Mouse (Mus musculus): ENCODE measurements around the gene Nup155.
"Not testable (repeated sequence)": the region's sequence is repeated elsewhere in the genome, so short reads cannot be mapped to it uniquely, and the experiment has no call there.

Gene Nup155

DNA sequence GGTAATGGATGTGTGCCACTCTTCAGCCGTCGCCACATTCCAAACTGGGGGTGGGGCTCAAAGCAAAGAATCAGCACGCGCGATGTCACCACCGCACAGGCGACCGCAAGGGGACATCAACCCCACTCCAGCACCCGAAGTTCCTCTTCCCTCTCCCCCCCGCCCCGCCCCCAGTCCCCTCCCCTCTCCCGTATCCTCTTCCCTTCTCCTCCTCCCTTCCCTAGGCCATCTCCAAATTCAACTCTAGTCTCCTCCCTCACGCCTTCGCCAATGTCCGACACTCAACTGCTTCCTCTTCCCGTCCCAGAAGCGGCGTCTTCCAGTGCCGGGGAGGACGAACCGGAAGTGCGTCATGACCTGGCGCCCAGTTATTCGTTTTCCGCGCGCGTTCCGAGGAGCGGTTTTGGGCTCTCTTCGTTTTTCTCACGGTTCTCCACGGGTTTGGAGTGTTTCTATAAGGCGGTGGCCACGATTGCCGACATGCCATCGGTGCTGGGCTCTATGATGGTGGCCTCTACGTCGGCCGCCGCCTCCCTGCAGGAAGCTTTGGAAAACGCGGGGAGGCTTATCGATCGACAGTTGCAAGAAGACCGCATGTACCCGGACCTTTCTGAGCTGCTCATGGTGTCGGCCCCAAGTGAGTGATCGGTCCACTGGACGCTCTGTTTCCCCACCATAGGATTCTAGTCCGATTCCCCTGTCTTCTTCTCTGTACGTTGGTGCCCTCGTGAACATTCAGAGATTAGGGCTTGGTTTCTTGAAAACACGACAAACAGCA is at the start of gene Nup155:
Nup155 (plus strand) TSS at position 308 of the 778 bp plus-strand sequence.
- DNase-seq (ENCODE audit: low spot score), result peak; percentile 79

- no peak for DNase-seq (ENCODE audit: low spot score)
Measured at GRCm38 (mm10) chr15:8065221-8065620, 43.9 kb upstream of the Nup155 start.

DNA sequence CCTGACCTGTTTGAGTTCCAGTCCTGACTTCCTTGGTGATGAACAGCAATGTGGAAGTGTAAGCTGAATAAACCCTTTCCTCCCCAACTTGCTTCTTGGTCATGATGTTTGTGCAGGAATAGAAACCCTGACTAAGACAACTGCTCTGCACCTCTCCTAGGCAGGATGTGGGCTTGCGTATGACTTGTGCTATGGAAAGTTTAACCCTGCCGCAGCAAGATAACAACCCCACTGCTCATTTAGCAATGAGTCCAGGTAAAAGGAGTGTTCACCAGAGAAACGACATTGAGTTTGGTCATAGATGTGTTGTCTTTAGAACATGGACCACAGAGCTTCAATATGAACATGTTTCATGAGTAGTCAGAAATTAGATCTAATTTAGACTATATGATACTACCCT is 35.9 kb upstream of the Nup155 start:
- DNase-seq (ENCODE audit: low spot score), result not testable (repeated sequence)

GRCm38 (mm10) chr15:8082139-8082538 is 26.9 kb upstream of the Nup155 start:
- no peak for DNase-seq (ENCODE audit: low spot score)

DNA sequence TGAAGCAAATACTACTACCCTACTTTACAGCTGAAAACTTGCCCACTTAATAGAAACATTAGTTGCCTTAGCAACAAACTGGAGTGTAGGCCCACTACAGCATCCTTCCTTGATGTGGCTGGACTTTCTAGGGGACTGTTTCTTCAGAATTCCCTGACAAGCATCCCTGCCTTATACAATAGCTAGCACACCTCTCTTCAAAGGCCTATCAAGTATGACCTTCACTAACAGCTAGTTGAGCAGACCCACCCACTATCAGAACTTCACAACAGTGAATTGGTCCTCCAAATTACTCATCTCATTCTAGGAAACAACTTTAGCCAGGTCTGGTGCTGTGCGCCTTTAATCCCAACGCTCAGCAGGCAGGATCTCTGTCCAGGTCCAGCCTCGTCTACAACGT is 21.8 kb upstream of the Nup155 start:
- DNase-seq (ENCODE audit: low spot score), result no peak

- DNase-seq (ENCODE audit: low spot score), result no peak
Measured at GRCm38 (mm10) chr15:8088715-8089114, 20.4 kb upstream of the Nup155 start.

DNA sequence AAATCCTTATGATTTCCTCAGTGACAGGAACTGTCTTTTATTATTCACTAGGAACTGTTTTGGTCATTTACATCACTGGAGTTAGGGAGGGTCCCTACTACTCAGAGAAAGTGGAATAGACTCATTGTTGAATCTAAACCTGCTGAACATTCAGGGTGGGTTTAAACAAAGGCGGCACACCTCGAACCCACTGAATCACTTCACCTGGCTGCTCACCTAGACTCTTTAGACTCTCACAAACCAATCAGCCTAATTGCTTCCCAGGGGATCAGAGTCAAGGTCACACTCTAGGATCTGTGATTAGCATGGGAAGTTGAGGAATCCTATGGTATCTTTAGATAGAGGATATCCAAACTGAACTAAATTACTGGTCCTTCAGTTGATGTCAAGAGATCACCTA is 18.4 kb upstream of the Nup155 start:
- no peak for DNase-seq (ENCODE audit: low spot score)

DNA sequence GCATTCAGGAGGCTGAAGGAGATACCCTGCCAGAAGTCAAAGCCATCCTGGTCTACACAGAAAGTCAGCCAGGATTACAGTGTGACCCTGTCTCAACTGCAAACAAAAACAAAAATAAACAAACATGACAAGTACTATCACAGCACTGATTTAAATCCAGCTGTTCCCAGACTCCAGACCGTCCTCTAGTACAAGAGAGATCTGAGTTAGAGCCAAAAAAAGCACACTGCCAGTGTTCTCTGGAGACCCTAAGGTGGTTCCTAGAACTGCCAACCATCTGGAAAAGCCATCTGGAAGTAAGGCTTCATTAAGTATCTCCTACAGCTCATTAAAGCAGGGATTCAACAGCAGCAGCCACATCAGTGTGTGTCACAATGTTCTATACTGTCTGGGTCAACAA is 16.4 kb upstream of the Nup155 start:
- not testable (repeated sequence) for DNase-seq (ENCODE audit: low spot score)

DNA sequence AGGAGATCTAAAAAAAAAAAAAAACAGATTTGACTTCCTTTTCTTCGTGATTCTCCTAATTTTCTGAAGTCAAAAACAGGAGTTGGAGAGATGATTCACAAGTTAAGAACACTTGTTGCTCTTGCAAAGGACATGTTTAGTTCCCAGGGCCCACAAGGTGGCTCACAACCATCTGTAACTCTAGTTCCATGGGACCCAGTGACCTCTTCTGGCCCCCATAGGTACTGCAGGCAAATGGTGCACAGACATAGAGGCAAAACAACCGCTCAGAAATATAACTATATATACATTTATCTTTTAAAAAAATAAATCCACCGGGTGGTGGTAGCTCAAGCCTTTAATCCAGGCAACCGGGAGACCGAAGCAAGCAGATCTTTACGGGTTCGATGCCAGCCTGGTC is 11.2 kb upstream of the Nup155 start:
- peak; percentile 77 for DNase-seq (ENCODE audit: low spot score)

- peak; percentile 96 for DNase-seq (ENCODE audit: low spot score)
Measured at GRCm38 (mm10) chr15:8098774-8099749, 10.0 kb upstream of the Nup155 start, which contains the start of gene Wdr70. Wdr70 (minus strand) TSS chr15:8099209.

DNA sequence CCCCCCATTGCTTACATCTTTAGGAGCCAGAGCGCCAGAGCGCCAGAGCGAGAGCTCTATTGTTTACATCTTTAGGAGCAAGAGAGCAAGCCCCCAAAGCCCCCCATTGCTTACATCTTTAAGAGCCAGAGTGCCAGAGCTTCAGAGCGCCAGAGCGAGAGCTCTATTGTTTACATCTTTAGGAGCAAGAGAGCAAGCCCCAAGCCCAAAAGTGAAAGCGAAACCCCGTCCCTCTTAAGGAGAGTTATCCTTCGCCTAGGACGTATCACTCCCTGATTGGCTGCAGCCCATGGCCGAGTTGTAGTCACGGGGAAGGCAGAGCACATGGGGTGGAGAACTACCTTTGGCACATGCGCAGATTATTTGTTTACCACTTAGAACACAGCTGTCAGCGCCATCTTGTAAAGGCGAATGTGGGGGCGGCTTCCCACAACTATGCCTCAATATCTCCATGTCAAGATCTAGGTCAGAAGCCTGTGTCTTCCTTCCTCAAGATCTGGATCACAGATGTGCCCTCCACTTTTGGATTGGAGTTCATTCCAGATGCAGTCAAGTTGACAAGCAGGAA is 7.0 kb upstream of the Nup155 start:
- not testable (repeated sequence) for DNase-seq (ENCODE audit: low spot score)

GRCm38 (mm10) chr15:8108360-8108965 is 610 bp upstream of the Nup155 start:
- DNase-seq (ENCODE audit: low spot score), result no peak

- no peak for DNase-seq (ENCODE audit: low spot score)
Measured at GRCm38 (mm10) chr15:8109782-8110181, 709 bp downstream of the Nup155 start.

DNA sequence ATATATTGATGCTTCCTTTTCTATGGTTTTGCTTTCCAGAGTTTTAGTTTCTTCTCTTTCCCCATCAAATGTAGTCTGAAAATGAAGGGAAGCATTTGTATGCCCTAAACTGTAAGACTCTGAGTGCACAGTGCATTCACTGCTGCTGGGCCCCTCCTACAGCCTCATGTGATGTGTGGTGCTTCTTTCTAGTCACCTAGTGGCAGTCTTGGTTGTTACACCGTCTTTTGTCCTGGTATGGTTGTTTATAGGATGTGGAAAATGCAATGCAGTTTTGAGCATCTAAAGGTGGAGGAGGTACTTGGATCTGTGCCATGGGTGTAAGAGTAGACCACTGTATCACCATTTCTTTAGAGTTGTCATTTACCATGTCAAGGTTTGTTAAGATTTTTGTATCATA is 20.2 kb downstream of the Nup155 start:
- no peak for DNase-seq (ENCODE audit: low spot score)

GRCm38 (mm10) chr15:8131268-8131667 is 22.2 kb downstream of the Nup155 start:
- DNase-seq (ENCODE audit: low spot score), result no peak

GRCm38 (mm10) chr15:8131761-8132160 is 22.7 kb downstream of the Nup155 start:
- no peak for DNase-seq (ENCODE audit: low spot score)

DNA sequence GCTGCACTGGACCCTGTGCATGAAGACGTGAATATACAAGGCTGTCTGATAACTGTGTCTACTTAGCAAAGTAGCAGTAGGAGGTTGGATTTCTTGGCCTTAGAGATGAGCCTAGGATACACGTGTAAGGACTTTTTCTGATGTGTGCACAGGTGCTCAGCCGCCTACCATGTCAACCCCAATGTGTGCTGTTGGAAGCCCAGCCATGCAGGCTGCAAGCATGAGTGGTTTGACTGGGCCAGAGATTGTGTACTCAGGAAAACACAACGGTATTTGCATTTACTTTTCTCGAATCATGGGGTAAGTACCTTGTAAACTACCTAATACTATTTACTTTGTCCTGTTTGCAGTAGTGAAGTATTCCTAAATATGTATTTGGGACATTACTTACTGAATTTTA is 26.5 kb downstream of the Nup155 start:
- DNase-seq (ENCODE audit: low spot score), result no peak

DNA sequence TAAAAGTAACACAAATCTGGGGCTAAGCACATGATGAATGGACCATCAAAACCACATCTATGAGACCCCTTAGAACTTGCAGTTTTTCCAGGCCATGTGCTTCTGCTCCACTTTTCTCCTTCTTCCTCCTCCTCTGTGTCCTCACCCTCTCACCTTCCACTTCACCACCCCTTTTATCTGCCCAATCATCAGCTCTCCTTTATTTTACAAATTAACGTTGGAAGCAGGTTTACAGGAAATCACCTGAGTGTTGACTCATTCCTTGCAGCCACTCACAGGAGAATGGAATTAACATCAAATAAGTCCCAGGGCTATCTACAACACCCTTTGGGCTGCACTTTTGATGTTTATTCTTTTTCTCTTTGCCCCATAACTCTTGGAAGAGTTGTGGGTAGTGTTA is 52.8 kb downstream of the Nup155 start:
- no peak for DNase-seq (ENCODE audit: low spot score)

DNA sequence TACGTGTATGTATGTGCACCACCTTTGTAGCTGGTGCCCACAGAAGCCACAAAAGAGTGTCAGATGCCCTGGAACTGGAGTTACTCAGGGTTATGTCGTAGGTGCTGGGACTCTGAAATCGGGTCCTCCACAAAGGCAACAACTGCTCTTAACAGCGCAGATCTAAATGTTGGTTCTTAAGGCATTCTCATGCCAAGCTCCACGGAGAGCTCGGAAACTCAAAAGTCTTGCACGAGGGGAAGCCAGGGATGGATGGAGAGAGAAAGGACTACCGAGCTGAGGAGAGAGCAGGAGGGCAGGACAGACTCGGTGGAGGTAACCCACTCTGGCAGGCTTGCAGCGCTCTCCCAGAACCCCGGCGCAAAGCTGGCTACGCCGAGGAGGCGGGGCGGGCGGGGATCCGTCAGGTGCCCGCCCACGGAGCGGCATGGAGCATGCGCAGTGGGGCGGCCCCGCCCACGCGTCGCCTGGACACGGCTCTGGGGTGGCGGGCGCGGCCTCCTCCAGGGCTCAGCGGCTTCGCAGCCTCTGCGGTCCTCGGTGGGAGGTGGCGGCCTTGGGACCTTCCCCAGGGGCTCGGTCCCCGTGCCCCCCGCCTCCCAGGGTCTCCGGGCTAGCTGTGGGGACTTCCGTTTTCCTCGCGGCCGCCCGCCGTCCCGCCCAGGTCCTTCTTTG is 59.7 kb downstream of the Nup155 start, which contains the start of gene Cplane1:
Cplane1 (plus strand) TSS at position 516 of the 675 bp plus-strand sequence.
- peak; percentile 94 for DNase-seq (ENCODE audit: low spot score)

- DNase-seq (ENCODE audit: low spot score), result no peak
Measured at GRCm38 (mm10) chr15:8169266-8169746, 60.2 kb downstream of the Nup155 start.

- DNase-seq (ENCODE audit: low spot score), result no peak
Measured at GRCm38 (mm10) chr15:8189563-8189962, 80.5 kb downstream of the Nup155 start.
